Mouse (Mus musculus): Measurements from ENCODE around the gene Gmpr. TPM values are rescaled to one million over a fixed set of nuclear protein-coding genes. Genes with fewer than 3 reads are reported as not detected.

Gmpr gene
- polyA plus RNA-seq, 1 experiment from 2014 or later: 23.4 TPM

DNA sequence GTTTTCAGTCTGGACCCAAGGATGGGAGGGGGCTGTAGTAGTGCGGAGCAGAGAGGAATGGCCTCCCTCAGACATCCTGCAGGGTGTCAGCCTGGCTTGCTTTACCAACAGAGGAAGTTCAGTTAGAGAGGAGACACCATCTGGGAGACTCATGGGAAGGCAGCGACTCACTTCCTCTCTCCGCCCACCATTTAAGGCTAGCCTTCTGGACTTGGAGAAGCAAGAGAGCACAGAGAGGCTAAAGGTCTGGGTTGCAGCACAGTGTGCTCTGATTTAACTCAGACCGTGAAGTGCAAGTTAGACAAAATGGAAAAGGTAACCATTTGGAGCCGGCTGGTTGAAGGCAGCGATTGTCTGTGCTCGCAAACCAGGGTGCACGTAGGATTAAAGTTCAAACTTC, 5.3 kb downstream of the Gmpr start:
- Histone ChIP-seq H3K27ac (ENCODE audit: low read length) (peak overlapping the region; percentile 48; the same call in 1 of the 2 replicates), H3K4me3 (ENCODE audit: low read length) (no peak overlapping the region), H3K9ac (ENCODE audit: low read length) (0 out of 2 replicates have a peak overlapping the region, but pooled peaks have one; percentile 14), H3K27me3 (ENCODE audit: control insufficient read depth, insufficient read depth, low read depth, low read length) (no peaks in the 10 kb centered on the region), H3K9me3 (ENCODE audit: control insufficient read depth, low read length) (no peaks in the 10 kb centered on the region), H3K4me2 (ENCODE audit: low read depth, low read length) (no peak overlapping the region), H3K4me1 (replicated peaks; ENCODE audit: control insufficient read depth, insufficient read depth, low read length) (peaks cover 43% of the 10 kb centered on the region), H3K36me3 (ENCODE audit: control insufficient read depth, insufficient read depth, low read length) (no peaks in the 10 kb centered on the region)
- peak; percentile 26; the same call in 1 of the 2 replicates for ATAC-seq (ENCODE audit: low read depth)
- 71% methylated on average over 8 of the region's 8 CpGs for WGBS

DNA sequence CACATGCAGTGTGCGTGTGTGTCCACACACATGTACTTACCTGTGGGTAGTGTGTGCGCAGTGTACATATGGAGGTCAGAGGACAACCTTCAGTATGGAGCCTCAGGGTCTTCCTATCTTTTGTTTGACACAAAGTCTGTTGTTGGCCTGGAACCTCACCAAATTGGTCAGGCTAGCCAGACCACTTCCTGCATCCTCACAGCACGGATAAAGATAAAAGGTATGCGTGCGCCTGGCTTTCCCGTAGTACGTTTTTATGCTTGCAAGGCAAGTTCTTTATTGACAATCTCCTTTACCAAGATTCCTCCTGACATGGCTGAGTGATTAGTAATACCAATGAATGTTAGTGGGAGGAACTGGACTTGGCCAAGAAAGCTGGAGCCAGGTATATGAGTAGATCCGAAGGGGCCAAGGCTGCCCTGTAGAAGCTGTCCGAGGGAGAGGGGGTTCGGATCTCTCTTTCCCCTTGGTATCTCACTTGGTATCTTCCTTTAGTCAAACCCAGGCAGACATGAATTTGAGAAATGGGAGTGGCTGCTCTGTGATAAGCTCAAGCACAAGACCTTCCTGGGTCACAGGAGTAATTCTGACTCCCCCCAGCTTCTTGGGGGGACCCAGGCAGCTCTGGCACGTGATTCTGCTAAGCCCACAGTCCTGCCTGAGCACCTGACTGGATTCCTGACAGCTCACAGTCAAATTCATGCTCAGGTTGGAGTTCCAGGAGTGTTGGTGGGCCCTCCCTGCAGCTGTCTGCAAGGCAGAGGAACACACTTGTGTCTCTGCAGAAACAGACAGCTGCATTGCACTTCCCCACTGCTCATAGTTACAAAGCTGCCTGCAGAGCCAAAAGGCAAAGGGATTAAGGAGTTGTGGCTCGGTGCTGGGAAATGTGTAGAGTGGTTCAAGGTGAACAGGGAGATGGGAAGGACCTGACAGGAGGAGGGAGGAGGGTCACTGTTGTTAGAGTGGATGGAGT, 6.1 kb downstream of the Gmpr start:
- H3K4me2 ChIP-seq (ENCODE audit: low read depth, low read length): no peak overlapping the region
- ATAC-seq (ENCODE audit: low read depth): no peak
- H3K4me1 ChIP-seq (replicated peaks; ENCODE audit: control insufficient read depth, insufficient read depth, low read length): peaks cover 38% of the 10 kb centered on the region
- no peaks in the 10 kb centered on the region for H3K36me3 ChIP-seq (ENCODE audit: control insufficient read depth, insufficient read depth, low read length)
- WGBS: 61% methylated on average over 12 of the region's 12 CpGs
- H3K27ac ChIP-seq (ENCODE audit: low read length): no peak overlapping the region; the same call in 1 of the 2 replicates
- H3K4me3 ChIP-seq (ENCODE audit: low read length): no peak overlapping the region
- no peaks in the 10 kb centered on the region for H3K27me3 ChIP-seq (ENCODE audit: control insufficient read depth, insufficient read depth, low read depth, low read length)
- H3K9ac ChIP-seq (ENCODE audit: low read length): no peak overlapping the region
- H3K9me3 ChIP-seq (ENCODE audit: control insufficient read depth, low read length): no peaks in the 10 kb centered on the region

DNA sequence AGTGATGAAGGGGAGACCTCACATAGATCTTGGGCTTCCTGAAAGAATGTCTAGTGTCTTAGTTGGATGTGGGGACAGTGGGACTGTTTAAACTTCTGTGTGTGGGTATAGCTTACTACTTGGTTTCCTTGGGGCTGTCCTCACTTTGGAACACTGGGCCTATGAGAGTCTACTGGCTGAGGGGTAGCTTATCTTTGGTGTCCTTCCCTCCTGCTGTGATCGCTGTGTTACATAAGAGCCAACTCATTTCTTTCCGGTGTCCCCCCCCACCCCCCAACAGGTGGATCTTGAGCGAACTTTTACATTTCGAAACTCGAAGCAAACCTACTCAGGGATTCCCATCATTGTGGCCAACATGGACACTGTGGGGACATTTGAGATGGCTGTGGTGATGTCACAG, 6.9 kb downstream of the Gmpr start:
- Histone ChIP-seq H3K4me3 (ENCODE audit: low read length) (no peak overlapping the region), H3K27ac (ENCODE audit: low read length) (no peak overlapping the region), H3K27me3 (ENCODE audit: control insufficient read depth, insufficient read depth, low read depth, low read length) (no peaks in the 10 kb centered on the region), H3K9ac (ENCODE audit: low read length) (no peak overlapping the region), H3K4me1 (replicated peaks; ENCODE audit: control insufficient read depth, insufficient read depth, low read length) (peaks cover 32% of the 10 kb centered on the region), H3K36me3 (ENCODE audit: control insufficient read depth, insufficient read depth, low read length) (no peaks in the 10 kb centered on the region), H3K9me3 (ENCODE audit: control insufficient read depth, low read length) (no peaks in the 10 kb centered on the region), H3K4me2 (ENCODE audit: low read depth, low read length) (no peak overlapping the region)
- ATAC-seq (ENCODE audit: low read depth): no peak
- WGBS: 91% methylated on average over 5 of the region's 5 CpGs

DNA sequence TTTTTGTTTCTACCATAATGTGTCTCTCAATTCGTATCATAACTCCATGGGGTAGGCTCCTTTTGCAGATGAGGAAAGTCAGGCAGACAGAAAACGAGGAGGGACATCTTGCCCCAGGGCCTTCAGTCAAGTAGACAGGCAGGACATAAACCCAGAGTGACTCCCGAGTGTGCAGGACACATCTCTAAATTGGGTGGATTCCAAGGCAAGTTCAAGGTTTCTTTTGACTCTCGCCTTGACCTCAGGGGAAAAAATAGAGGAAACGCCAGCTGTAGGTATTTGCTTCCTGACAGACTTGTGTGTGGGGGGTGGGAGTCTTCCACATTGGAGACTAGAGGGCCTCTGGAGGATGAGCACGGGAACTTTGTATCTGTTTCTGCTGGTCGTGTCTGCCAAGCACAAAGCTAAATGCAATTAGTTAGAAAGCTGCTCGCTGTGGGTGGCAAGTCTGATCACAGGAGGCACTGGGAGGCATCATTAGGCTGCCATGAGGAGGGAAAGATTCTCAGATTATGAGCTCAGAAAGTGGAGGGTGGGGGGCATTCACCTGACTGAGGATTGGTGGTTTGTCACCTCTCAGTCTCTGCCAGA, 7.7 kb downstream of the Gmpr start:
- 30% methylated on average over 8 of the region's 8 CpGs for WGBS
- Histone ChIP-seq H3K9ac (ENCODE audit: low read length) (no peak overlapping the region), H3K9me3 (ENCODE audit: control insufficient read depth, low read length) (no peaks in the 10 kb centered on the region), H3K27me3 (ENCODE audit: control insufficient read depth, insufficient read depth, low read depth, low read length) (no peaks in the 10 kb centered on the region), H3K36me3 (ENCODE audit: control insufficient read depth, insufficient read depth, low read length) (no peaks in the 10 kb centered on the region), H3K27ac (ENCODE audit: low read length) (no peak overlapping the region), H3K4me3 (ENCODE audit: low read length) (no peak overlapping the region), H3K4me1 (replicated peaks; ENCODE audit: control insufficient read depth, insufficient read depth, low read length) (peaks cover 32% of the 10 kb centered on the region), H3K4me2 (ENCODE audit: low read depth, low read length) (no peak overlapping the region)
- no peak for ATAC-seq (ENCODE audit: low read depth)

DNA sequence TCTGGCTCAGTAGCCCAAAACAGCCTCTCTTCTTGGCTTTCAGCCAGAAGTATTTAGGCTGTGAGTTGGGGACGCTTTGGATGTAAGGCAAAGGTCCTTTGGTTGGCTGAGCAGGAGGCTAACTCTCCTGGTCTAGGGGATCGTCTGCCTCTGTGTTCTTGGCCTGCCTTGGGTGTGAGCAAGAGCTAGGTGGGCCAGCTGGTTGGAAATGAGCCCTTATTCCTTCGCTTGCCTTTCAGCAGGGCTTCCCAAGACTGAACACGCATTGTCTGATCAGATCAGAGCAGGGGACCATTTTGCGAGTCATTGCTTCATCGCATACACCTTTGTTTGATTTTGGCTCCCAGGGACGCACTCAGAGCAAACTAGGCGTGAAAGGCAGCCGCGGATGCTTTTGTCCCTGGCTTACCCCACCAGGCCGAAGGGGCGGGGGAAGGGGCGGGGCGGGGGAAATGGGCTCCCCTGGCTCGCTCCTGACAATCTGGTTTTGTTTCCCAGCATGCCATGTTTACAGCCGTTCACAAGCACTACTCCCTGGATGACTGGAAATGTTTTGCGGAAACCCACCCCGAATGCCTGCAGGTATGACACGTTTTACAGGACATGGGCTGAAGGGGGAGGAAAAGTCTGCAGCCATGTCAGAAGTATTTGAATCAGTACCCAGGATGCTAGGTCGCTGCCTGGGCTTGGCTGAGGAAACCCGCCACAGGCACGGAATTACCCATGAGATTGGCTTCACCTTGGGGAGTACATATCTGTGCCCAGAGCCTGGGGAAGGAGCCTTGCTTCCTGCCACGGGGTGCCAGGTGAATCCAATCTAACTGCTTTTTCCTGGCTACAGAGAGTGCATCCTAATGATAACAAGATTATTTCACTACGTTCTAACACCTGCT, 9.5 kb downstream of the Gmpr start:
- peak overlapping the region; percentile 71 for H3K4me2 ChIP-seq (ENCODE audit: low read depth, low read length)
- peak overlapping the region; percentile 57 for H3K9ac ChIP-seq (ENCODE audit: low read length)
- H3K27me3 ChIP-seq (ENCODE audit: control insufficient read depth, insufficient read depth, low read depth, low read length): no peaks in the 10 kb centered on the region
- peaks cover 26% of the 10 kb centered on the region for H3K4me1 ChIP-seq (replicated peaks; ENCODE audit: control insufficient read depth, insufficient read depth, low read length)
- H3K36me3 ChIP-seq (ENCODE audit: control insufficient read depth, insufficient read depth, low read length): no peaks in the 10 kb centered on the region
- H3K9me3 ChIP-seq (ENCODE audit: control insufficient read depth, low read length): no peaks in the 10 kb centered on the region
- 8% methylated on average over 24 of the region's 24 CpGs for WGBS
- peak overlapping the region; percentile 34; the same call in 1 of the 2 replicates for H3K27ac ChIP-seq (ENCODE audit: low read length)
- ATAC-seq (ENCODE audit: low read depth): peak; percentile 77; the same call in 1 of the 2 replicates
- H3K4me3 ChIP-seq (ENCODE audit: low read length): peak overlapping the region; percentile 43

DNA sequence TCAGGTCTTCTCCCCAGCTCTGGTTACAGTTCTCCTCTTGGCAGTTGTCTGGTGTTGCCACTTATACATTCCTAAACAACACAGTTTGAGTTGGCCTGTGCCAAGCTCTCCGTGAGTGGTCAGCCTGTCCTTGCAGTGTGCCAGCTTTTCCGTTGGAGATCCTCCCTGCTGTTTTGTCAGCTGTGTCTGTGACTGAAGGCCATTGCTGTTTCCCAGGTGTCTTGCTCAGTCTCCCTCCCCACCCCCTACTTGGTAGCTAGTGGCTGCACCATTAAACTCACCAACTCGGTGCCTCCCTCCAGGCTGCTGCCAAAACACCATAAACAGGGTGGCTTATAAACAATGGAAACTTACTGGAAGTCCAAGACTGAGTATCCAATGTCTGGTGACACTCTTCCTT, 17.1 kb downstream of the Gmpr start:
- no peak overlapping the region for H3K4me3 ChIP-seq (ENCODE audit: low read length)
- no peaks in the 10 kb centered on the region for H3K9me3 ChIP-seq (ENCODE audit: control insufficient read depth, low read length)
- 0 out of 2 replicates have a peak, but pooled peaks cover 4% of the 10 kb centered on the region for H3K4me1 ChIP-seq (replicated peaks; ENCODE audit: control insufficient read depth, insufficient read depth, low read length)
- H3K27ac ChIP-seq (ENCODE audit: low read length): no peak overlapping the region
- H3K9ac ChIP-seq (ENCODE audit: low read length): no peak overlapping the region
- no peak for ATAC-seq (ENCODE audit: low read depth)
- H3K4me2 ChIP-seq (ENCODE audit: low read depth, low read length): no peak overlapping the region
- WGBS: 63% methylated on average over 3 of the region's 3 CpGs
- no peaks in the 10 kb centered on the region for H3K36me3 ChIP-seq (ENCODE audit: control insufficient read depth, insufficient read depth, low read length)
- H3K27me3 ChIP-seq (ENCODE audit: control insufficient read depth, insufficient read depth, low read depth, low read length): no peaks in the 10 kb centered on the region

DNA sequence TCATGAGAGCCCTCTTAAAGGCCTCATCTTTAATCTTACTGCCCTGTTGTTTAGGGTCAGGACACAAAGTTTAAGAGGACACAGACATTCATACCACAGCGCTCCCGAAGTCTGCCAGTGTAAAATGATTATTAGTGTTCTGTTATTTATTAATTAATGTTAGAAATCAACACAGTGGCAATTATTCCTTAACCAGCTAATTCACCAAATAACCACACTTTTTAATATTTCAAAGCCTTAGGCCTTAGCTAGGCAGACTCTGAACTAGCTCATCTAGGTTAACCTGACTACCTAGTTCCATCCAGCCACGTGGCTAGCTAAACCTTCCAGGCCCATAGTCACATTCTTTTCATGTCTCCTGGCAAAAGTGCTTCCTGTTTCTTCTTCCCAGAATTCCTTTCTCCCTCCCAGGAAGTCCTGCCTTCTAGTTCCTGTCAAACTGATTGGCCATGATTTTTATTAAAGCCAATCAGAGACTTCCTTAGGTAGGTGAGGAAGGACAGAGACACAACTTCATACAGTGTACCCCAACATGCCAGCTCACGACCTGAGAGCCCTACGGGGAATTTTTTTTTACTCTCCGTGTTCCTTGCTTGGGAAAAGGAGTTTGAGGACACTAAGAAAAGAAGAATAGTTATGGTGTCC, 17.7 kb downstream of the Gmpr start:
- Histone ChIP-seq H3K4me2 (ENCODE audit: low read depth, low read length) (no peak overlapping the region), H3K4me3 (ENCODE audit: low read length) (no peak overlapping the region), H3K27me3 (ENCODE audit: control insufficient read depth, insufficient read depth, low read depth, low read length) (no peaks in the 10 kb centered on the region), H3K36me3 (ENCODE audit: control insufficient read depth, insufficient read depth, low read length) (no peaks in the 10 kb centered on the region), H3K9me3 (ENCODE audit: control insufficient read depth, low read length) (no peaks in the 10 kb centered on the region), H3K27ac (ENCODE audit: low read length) (no peak overlapping the region), H3K9ac (ENCODE audit: low read length) (no peak overlapping the region), H3K4me1 (replicated peaks; ENCODE audit: control insufficient read depth, insufficient read depth, low read length) (0 out of 2 replicates have a peak, but pooled peaks cover 4% of the 10 kb centered on the region)
- ATAC-seq (ENCODE audit: low read depth): no peak
- 88% methylated on average over 6 of the region's 6 CpGs for WGBS

DNA sequence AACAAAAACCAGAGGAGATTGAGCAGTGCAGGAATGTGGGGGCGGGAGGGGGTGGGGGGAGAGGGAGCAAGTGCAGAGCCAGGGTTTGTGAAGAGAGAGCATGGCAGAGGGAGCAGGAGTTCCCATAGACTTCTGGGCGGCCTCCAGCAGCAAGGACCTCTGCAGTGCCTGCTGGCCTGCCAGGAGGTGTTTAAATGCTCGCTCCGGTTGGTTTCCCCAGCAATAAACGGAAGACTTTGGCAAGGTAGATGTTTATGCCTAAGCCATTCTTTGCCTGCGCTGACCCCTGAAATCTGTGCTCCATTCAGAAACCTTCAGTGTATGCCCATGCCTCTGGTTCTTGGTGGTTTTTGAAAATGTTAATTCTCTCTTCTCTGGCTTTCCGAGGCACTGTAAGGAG, 19.0 kb downstream of the Gmpr start:
- Histone ChIP-seq H3K9me3 (ENCODE audit: control insufficient read depth, low read length) (no peaks in the 10 kb centered on the region), H3K27me3 (ENCODE audit: control insufficient read depth, insufficient read depth, low read depth, low read length) (no peaks in the 10 kb centered on the region), H3K4me2 (ENCODE audit: low read depth, low read length) (no peak overlapping the region), H3K9ac (ENCODE audit: low read length) (no peak overlapping the region), H3K27ac (ENCODE audit: low read length) (peak overlapping the region; percentile 32; the same call in 1 of the 2 replicates), H3K4me3 (ENCODE audit: low read length) (no peak overlapping the region), H3K4me1 (replicated peaks; ENCODE audit: control insufficient read depth, insufficient read depth, low read length) (peaks cover 6% of the 10 kb centered on the region; the same call in 1 of the 2 replicates), H3K36me3 (ENCODE audit: control insufficient read depth, insufficient read depth, low read length) (no peaks in the 10 kb centered on the region)
- no peak for ATAC-seq (ENCODE audit: low read depth)
- 59% methylated on average over 7 of the region's 7 CpGs for WGBS
